Mouse (Mus musculus) layer of hippocampus, postnatal 10 days (tissue): ENCODE measurements at regions not wholly inside any gene's neighbourhood (a gene's known extent, or its start where the extent isn't known, plus 50 kb on each side); places are given as distances from the start of the nearest gene placed in this dataset.

ENCODE experiments used
- DNase-seq, 2 experiments: peaks; one replicate each; pipeline ENCODE4 v3.0.0; 2021; ENCODE audit warnings: low spot score in 2 of 2

GRCm38 (mm10) chr4:127640251-127641085 lies 282.5 kb upstream of the Gjb5 start:
- peak; percentile 57 to 62 for DNase-seq

- DNase-seq, result peak in 1 of 2 experiments; percentile 20
These were observed 281.8 kb upstream of the Gjb5 start for GRCm38 (mm10) chr4:127639765-127640164.

GRCm38 (mm10) chr4:127636934-127637333 lies 279.0 kb upstream of the Gjb5 start:
- DNase-seq, result no peak

- no peak for DNase-seq
These were observed 277.3 kb upstream of the Gjb5 start for GRCm38 (mm10) chr4:127635262-127635661.

GRCm38 (mm10) chr4:127619870-127620269 lies 261.9 kb upstream of the Gjb5 start:
- no peak for DNase-seq

GRCm38 (mm10) chr4:127612761-127613160 lies 254.8 kb upstream of the Gjb5 start:
- DNase-seq, result peak in 1 of 2 experiments; percentile 20

GRCm38 (mm10) chr4:127600919-127601318 lies 242.9 kb upstream of the Gjb5 start:
- peak in 1 of 2 experiments; percentile 24 for DNase-seq

- no peak for DNase-seq
These were observed 240.6 kb upstream of the Gjb5 start for GRCm38 (mm10) chr4:127598610-127599009.

- DNase-seq, result no peak
These were observed 236.1 kb upstream of the Gjb5 start for GRCm38 (mm10) chr4:127594081-127594480.

- DNase-seq, result no peak
These were observed 233.6 kb upstream of the Gjb5 start for GRCm38 (mm10) chr4:127591540-127591939.

- no peak for DNase-seq
These were observed 228.8 kb upstream of the Gjb5 start for GRCm38 (mm10) chr4:127586822-127587221.

- DNase-seq, result no peak
These were observed 218.5 kb upstream of the Gjb5 start for GRCm38 (mm10) chr4:127576521-127576920.

- DNase-seq, result no peak
These were observed 204.6 kb upstream of the Gjb5 start for GRCm38 (mm10) chr4:127562602-127563001.

GRCm38 (mm10) chr4:127558572-127558971 lies 200.6 kb upstream of the Gjb5 start:
- no peak for DNase-seq

- no peak for DNase-seq
These were observed 194.7 kb upstream of the Gjb5 start for GRCm38 (mm10) chr4:127552456-127553225.

GRCm38 (mm10) chr4:127549581-127549980 lies 191.6 kb upstream of the Gjb5 start:
- DNase-seq, result no peak

- no peak for DNase-seq
These were observed 191.0 kb upstream of the Gjb5 start for GRCm38 (mm10) chr4:127549018-127549417.

GRCm38 (mm10) chr4:127545106-127545505 lies 187.1 kb upstream of the Gjb5 start:
- DNase-seq, result no peak

GRCm38 (mm10) chr4:127543276-127543675 lies 185.3 kb upstream of the Gjb5 start:
- DNase-seq, result peak in 1 of 2 experiments; percentile 31

GRCm38 (mm10) chr4:127542771-127543170 lies 184.8 kb upstream of the Gjb5 start:
- DNase-seq, result no peak

- peak; percentile 52 to 63 for DNase-seq
These were observed 179.0 kb upstream of the Gjb5 start for GRCm38 (mm10) chr4:127536952-127537351.

- no peak for DNase-seq
These were observed 177.6 kb upstream of the Gjb5 start for GRCm38 (mm10) chr4:127535630-127536029.
